Mouse (Mus musculus) CH12.LX (cell line): ENCODE results near the gene Pak1.

ENCODE experiments used
- CTCF ChIP-seq, 2 experiments: IDR thresholded peaks in 1 of 2; conservative IDR thresholded peaks in 1 of 2; 2 replicates each; pipeline ENCODE4 v1.5.1; 2011 to 2012; ENCODE audit warnings: low read depth in 2 of 2, low read length in 2 of 2, improper control_type of control experiment in 1 of 2, inconsistent platforms in 1 of 2, mild to moderate bottlenecking in 1 of 2, moderate library complexity in 1 of 2
- HCFC1 ChIP-seq: IDR thresholded peaks from 2 replicates; pipeline ENCODE4 v1.6.1; 2012; ENCODE audit warnings: low read depth, mild to moderate bottlenecking, inconsistent platforms, low read length, improper control_type of control experiment
- POLR2A ChIP-seq: IDR thresholded peaks from 2 replicates; pipeline ENCODE4 v1.6.1; 2011; ENCODE audit warnings: low read depth, mild to moderate bottlenecking, improper control_type of control experiment, low read length
- ZKSCAN1 ChIP-seq: IDR thresholded peaks from 2 replicates; pipeline ENCODE4 v1.6.1; 2012; ENCODE audit warnings: low read depth, inconsistent platforms, low read length, improper control_type of control experiment, borderline replicate concordance

DNA sequence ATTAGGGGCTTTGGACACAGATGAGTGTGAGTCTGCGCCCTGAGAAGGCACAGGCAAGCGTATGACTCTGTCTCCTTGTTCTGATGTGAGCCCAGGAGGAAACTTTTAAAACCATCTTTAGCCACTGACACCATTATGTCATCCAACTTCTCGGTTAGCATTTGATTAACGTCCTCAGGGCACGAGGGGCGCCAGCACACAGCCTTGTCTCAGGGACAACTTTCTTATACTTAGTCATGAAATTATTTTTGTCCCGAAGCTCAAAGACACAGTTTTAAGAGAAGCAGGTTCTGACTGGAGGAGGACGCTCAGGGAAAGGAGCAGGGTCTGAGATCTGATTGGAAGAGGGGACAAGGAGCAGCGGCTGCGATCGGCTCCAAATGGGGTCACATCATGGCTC is 23.8 kb upstream of the Pak1 start:
- TF ChIP-seq CTCF (conservative IDR thresholded peaks at IDR 0.05 in 1 of 2, IDR thresholded peaks at IDR 0.05 in 1 of 2; ENCODE audit: low read depth in 2 of 2, low read length in 2 of 2) (no peak), ZKSCAN1 (no peak), POLR2A (no peak), HCFC1 (no peak)
